Mouse (Mus musculus) ovary, postnatal 36 days (tissue): ENCODE measurements at regions not wholly inside any gene's neighbourhood (a gene's known extent, or its start where the extent isn't known, plus 50 kb on each side); places are given as distances from the start of the nearest gene placed in this dataset.
A peak's percentile ranks its signal among the peaks of the same experiment; 100 is the strongest.

Source experiments
- DNase-seq: peaks from one replicate; pipeline ENCODE4 v3.0.0; 2022; ENCODE audit warnings: low spot score, mixed read lengths

- peak; percentile 10 for DNase-seq
Observed at GRCm38 (mm10) chr13:31166286-31166685, 192.3 kb downstream of the Gm5447 start.

- no peak for DNase-seq
Observed at GRCm38 (mm10) chr13:31168854-31169253, 194.8 kb downstream of the Gm5447 start.

GRCm38 (mm10) chr13:31171751-31172150 is 197.7 kb downstream of the Gm5447 start:
- DNase-seq, result no peak

- DNase-seq, result no peak
Observed at GRCm38 (mm10) chr13:31172580-31172979, 198.6 kb downstream of the Gm5447 start.

GRCm38 (mm10) chr13:31177999-31178783 is 204.2 kb downstream of the Gm5447 start:
- no peak for DNase-seq

GRCm38 (mm10) chr13:31178964-31179363 is 205.0 kb downstream of the Gm5447 start:
- no peak for DNase-seq

- peak; percentile 29 for DNase-seq
Observed at GRCm38 (mm10) chr13:31179407-31180001, 205.5 kb downstream of the Gm5447 start.

- DNase-seq, result no peak
Observed at GRCm38 (mm10) chr13:31181530-31181929, 207.5 kb downstream of the Gm5447 start.

- DNase-seq, result no peak
Observed at GRCm38 (mm10) chr13:31184845-31185834, 211.1 kb downstream of the Gm5447 start.

- DNase-seq, result no peak
Observed at GRCm38 (mm10) chr13:31186805-31187589, 213.0 kb downstream of the Gm5447 start.

GRCm38 (mm10) chr13:31189116-31189515 is 215.1 kb downstream of the Gm5447 start:
- DNase-seq, result no peak

GRCm38 (mm10) chr13:31190036-31190435 is 216.0 kb downstream of the Gm5447 start:
- DNase-seq, result no peak

GRCm38 (mm10) chr13:31191344-31192139 is 217.5 kb downstream of the Gm5447 start:
- no peak for DNase-seq

- DNase-seq, result no peak
Observed at GRCm38 (mm10) chr13:31194971-31195370, 221.0 kb downstream of the Gm5447 start.

- DNase-seq, result no peak
Observed at GRCm38 (mm10) chr13:31196546-31196945, 222.5 kb downstream of the Gm5447 start.

- DNase-seq, result no peak
Observed at GRCm38 (mm10) chr13:31197593-31197992, 223.6 kb downstream of the Gm5447 start.

- no peak for DNase-seq
Observed at GRCm38 (mm10) chr13:31199384-31199783, 225.4 kb downstream of the Gm5447 start.

GRCm38 (mm10) chr13:31204068-31204467 is 230.1 kb downstream of the Gm5447 start:
- DNase-seq, result no peak

- DNase-seq, result no peak
Observed at GRCm38 (mm10) chr13:31206381-31206780, 232.4 kb downstream of the Gm5447 start.

GRCm38 (mm10) chr13:31207709-31208108 is 233.7 kb downstream of the Gm5447 start:
- peak; percentile 43 for DNase-seq

GRCm38 (mm10) chr13:31223016-31223415 is 249.0 kb downstream of the Gm5447 start:
- no peak for DNase-seq
